9 mouse cellular contexts compared by ENCODE assay signal in the genomic region with DNA sequence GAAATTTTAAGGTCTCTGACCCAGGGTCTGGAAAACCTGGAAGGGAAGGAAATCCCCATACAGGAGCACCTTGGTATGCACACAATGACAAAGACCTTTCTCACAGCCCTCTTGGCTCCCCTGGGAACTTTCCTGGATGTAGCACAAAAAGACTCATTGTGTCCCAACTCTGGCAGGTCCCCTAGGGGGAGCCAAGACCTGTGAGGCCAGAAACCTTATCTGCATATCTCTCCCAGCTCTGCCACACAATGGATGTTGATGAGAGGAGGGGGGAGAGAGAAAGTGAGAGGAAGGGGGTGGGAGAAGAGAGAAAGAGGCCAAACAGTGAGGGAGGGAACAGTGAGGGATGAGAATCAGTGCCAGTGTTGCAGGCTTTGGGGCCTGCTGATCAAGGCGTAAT. TPM values are rescaled to one million over a fixed set of nuclear protein-coding genes. Genes with fewer than 3 reads are reported as not detected.
DNase-seq lines count a peak whose midpoint lies in the region; ATAC-seq and TF ChIP-seq lines count a peak whose summit lies in the region.
"Had no signal": no experiment of that assay in that cellular context is flagged by ENCODE, and none has a peak within 500 bp of the region (broad histone marks: within the 10 kb centered on the region; RNA-seq: fewer than 3 reads in every experiment).

No protein-coding gene starts in this region.

- no peak overlapping the region for H3K27ac ChIP-seq in intestine, postnatal 0 days (ENCODE audit: low read depth, low read length)
- H3K27ac ChIP-seq in intestine, embryonic 16.5 days (ENCODE audit: low read length), result no peak overlapping the region
- no peak overlapping the region for H3K27ac ChIP-seq in embryonic facial prominence, embryonic 11.5 days (replicated peaks; ENCODE audit: low read depth, low read length)
- no peak overlapping the region for H3K27ac ChIP-seq in hindbrain, embryonic 15.5 days (replicated peaks)
- no peak overlapping the region for H3K27ac ChIP-seq in midbrain, embryonic 11.5 days (ENCODE audit: low read depth, low read length)
- H3K27ac ChIP-seq in thymus, adult 2 months (ENCODE audit: control insufficient read depth, insufficient read depth, low read length), result no peak overlapping the region
- H3K27ac ChIP-seq: limb, embryonic 13.5 days had no signal

- H3K4me1 ChIP-seq in intestine, postnatal 0 days (replicated peaks; ENCODE audit: control insufficient read depth, insufficient read depth, low read length), result no peaks in the 10 kb centered on the region
- no peaks in the 10 kb centered on the region for H3K4me1 ChIP-seq in intestine, embryonic 16.5 days (ENCODE audit: control insufficient read depth, insufficient read depth, low read length)
- H3K4me1 ChIP-seq in embryonic facial prominence, embryonic 11.5 days (ENCODE audit: control insufficient read depth, insufficient read depth, low read length), result no peaks in the 10 kb centered on the region
- peaks cover 9% of the 10 kb centered on the region; the same call in 1 of the 2 replicates for H3K4me1 ChIP-seq in hindbrain, embryonic 15.5 days (replicated peaks)
- H3K4me1 ChIP-seq in midbrain, embryonic 11.5 days (ENCODE audit: control insufficient read depth, insufficient read depth, low read length), result peaks cover 12% of the 10 kb centered on the region
- H3K4me1 ChIP-seq in thymus, adult 2 months (replicated peaks; ENCODE audit: control insufficient read depth, insufficient read depth, low read length), result no peaks in the 10 kb centered on the region
- H3K4me1 ChIP-seq: limb, embryonic 13.5 days had no signal

- H3K9ac ChIP-seq in intestine, postnatal 0 days (ENCODE audit: low read depth, low read length), result no peak overlapping the region
- H3K9ac ChIP-seq in intestine, embryonic 16.5 days (ENCODE audit: low read depth, low read length), result no peak overlapping the region
- no peak overlapping the region for H3K9ac ChIP-seq in embryonic facial prominence, embryonic 11.5 days (replicated peaks; ENCODE audit: low read length)
- no peak overlapping the region for H3K9ac ChIP-seq in hindbrain, embryonic 15.5 days
- no peak overlapping the region for H3K9ac ChIP-seq in midbrain, embryonic 11.5 days (ENCODE audit: low read length)
- H3K9ac ChIP-seq: limb, embryonic 13.5 days had no signal

- no peaks in the 10 kb centered on the region for H3K9me3 ChIP-seq in intestine, postnatal 0 days (ENCODE audit: control insufficient read depth)
- H3K9me3 ChIP-seq in intestine, embryonic 16.5 days (ENCODE audit: control insufficient read depth, low read length), result no peaks in the 10 kb centered on the region
- no peaks in the 10 kb centered on the region for H3K9me3 ChIP-seq in embryonic facial prominence, embryonic 11.5 days (replicated peaks; ENCODE audit: control insufficient read depth, low read length)
- no peaks in the 10 kb centered on the region for H3K9me3 ChIP-seq in hindbrain, embryonic 15.5 days
- H3K9me3 ChIP-seq in midbrain, embryonic 11.5 days (ENCODE audit: control insufficient read depth, low read length), result no peaks in the 10 kb centered on the region
- H3K9me3 ChIP-seq: limb, embryonic 13.5 days had no signal

- WGBS in intestine, postnatal 0 days, result 56% methylated on average over 1 of the region's 1 CpGs
- WGBS in intestine, embryonic 16.5 days, result 70% methylated on average over 1 of the region's 1 CpGs
- WGBS in embryonic facial prominence, embryonic 11.5 days, result 29% methylated on average over 1 of the region's 1 CpGs
- WGBS in hindbrain, embryonic 15.5 days, result 20% methylated on average over 1 of the region's 1 CpGs
- 26% methylated on average over 1 of the region's 1 CpGs for WGBS in midbrain, embryonic 11.5 days
- 95% methylated on average over 1 of the region's 1 CpGs for WGBS in thymus, adult 2 months

- no peaks in the 10 kb centered on the region for H3K36me3 ChIP-seq in intestine, postnatal 0 days (ENCODE audit: control insufficient read depth, insufficient read depth)
- H3K36me3 ChIP-seq in intestine, embryonic 16.5 days (ENCODE audit: control insufficient read depth, insufficient read depth, low read length), result no peaks in the 10 kb centered on the region
- no peaks in the 10 kb centered on the region for H3K36me3 ChIP-seq in embryonic facial prominence, embryonic 11.5 days (replicated peaks; ENCODE audit: control insufficient read depth, insufficient read depth, low read depth, low read length)
- no peaks in the 10 kb centered on the region for H3K36me3 ChIP-seq in hindbrain, embryonic 15.5 days
- H3K36me3 ChIP-seq in midbrain, embryonic 11.5 days (ENCODE audit: control insufficient read depth, insufficient read depth, low read length), result no peaks in the 10 kb centered on the region
- H3K36me3 ChIP-seq in thymus, adult 2 months (ENCODE audit: control insufficient read depth, insufficient read depth, low read length), result no peaks in the 10 kb centered on the region
- H3K36me3 ChIP-seq: limb, embryonic 13.5 days had no signal

- H3K4me2 ChIP-seq in intestine, postnatal 0 days (replicated peaks; ENCODE audit: low read depth), result no peak overlapping the region
- H3K4me2 ChIP-seq in intestine, embryonic 16.5 days (ENCODE audit: low read depth, low read length), result no peak overlapping the region
- H3K4me2 ChIP-seq in embryonic facial prominence, embryonic 11.5 days (ENCODE audit: low read depth, low read length), result no peak overlapping the region
- H3K4me2 ChIP-seq in hindbrain, embryonic 15.5 days, result no peak overlapping the region
- no peak overlapping the region for H3K4me2 ChIP-seq in midbrain, embryonic 11.5 days
- H3K4me2 ChIP-seq: limb, embryonic 13.5 days had no signal

- H3K27me3 ChIP-seq in intestine, postnatal 0 days (replicated peaks; ENCODE audit: control insufficient read depth, insufficient read depth, low read length), result no peaks in the 10 kb centered on the region
- H3K27me3 ChIP-seq in intestine, embryonic 16.5 days (replicated peaks; ENCODE audit: control insufficient read depth, insufficient read depth, low read length), result no peaks in the 10 kb centered on the region
- no peaks in the 10 kb centered on the region for H3K27me3 ChIP-seq in embryonic facial prominence, embryonic 11.5 days (ENCODE audit: control insufficient read depth, insufficient read depth, low read length)
- H3K27me3 ChIP-seq in hindbrain, embryonic 15.5 days, result no peaks in the 10 kb centered on the region
- H3K27me3 ChIP-seq in midbrain, embryonic 11.5 days (ENCODE audit: control insufficient read depth, insufficient read depth, low read length), result no peaks in the 10 kb centered on the region
- H3K27me3 ChIP-seq in thymus, adult 2 months (ENCODE audit: control insufficient read depth, insufficient read depth, low read length), result no peaks in the 10 kb centered on the region
- H3K27me3 ChIP-seq: limb, embryonic 13.5 days had no signal

- H3K4me3 ChIP-seq in intestine, postnatal 0 days (ENCODE audit: low read depth, low read length), result no peak overlapping the region
- no peak overlapping the region for H3K4me3 ChIP-seq in intestine, embryonic 16.5 days (ENCODE audit: low read length)
- H3K4me3 ChIP-seq in embryonic facial prominence, embryonic 11.5 days (ENCODE audit: low read depth, low read length), result no peak overlapping the region
- no peak overlapping the region for H3K4me3 ChIP-seq in hindbrain, embryonic 15.5 days
- no peak overlapping the region for H3K4me3 ChIP-seq in midbrain, embryonic 11.5 days (ENCODE audit: low read depth, low read length)
- H3K4me3 ChIP-seq in thymus, adult 2 months (ENCODE audit: control insufficient read depth, insufficient read depth, low read length), result no peak overlapping the region
- H3K4me3 ChIP-seq: limb, embryonic 13.5 days had no signal

- peak; percentile 32 for DNase-seq in embryonic facial prominence, embryonic 11.5 days (ENCODE audit: low spot score)
- DNase-seq in midbrain, embryonic 11.5 days (ENCODE audit: low spot score, missing footprints), result no peak
- DNase-seq in frontal cortex, adult 2 months (ENCODE audit: extremely low spot score in 1 of 2, low spot score in 1 of 2), result no peak
- DNase-seq in spleen, adult 12 weeks (ENCODE audit: low spot score), result no peak
- no peak for DNase-seq in thymus, adult 2 months

- peak; percentile 34 for TF ChIP-seq CTCF in intestine, postnatal 0 days (IDR thresholded peaks at IDR 0.05; ENCODE audit: low read depth)
- TF ChIP-seq CTCF in thymus, adult 2 months (IDR thresholded peaks at IDR 0.05; ENCODE audit: borderline replicate concordance, control insufficient read depth, extremely low read depth, insufficient read depth, low read length, poor library complexity), result no peak

- ATAC-seq in intestine, postnatal 0 days, result no peak
- no peak for ATAC-seq in intestine, embryonic 16.5 days
- no peak; the same call in 1 of the 2 replicates for ATAC-seq in embryonic facial prominence, embryonic 11.5 days (replicated peaks; ENCODE audit: insufficient number of reproducible peaks, low FRiP score, low TSS enrichment, low read depth)
- ATAC-seq in hindbrain, embryonic 15.5 days (ENCODE audit: low FRiP score, low read depth), result 0 out of 2 replicates have a peak, but pooled peaks have one; percentile 23
- ATAC-seq in midbrain, embryonic 11.5 days (ENCODE audit: low FRiP score), result peak; percentile 77

- TF ChIP-seq POLR2A in thymus, adult 2 months (IDR thresholded peaks at IDR 0.05; ENCODE audit: control insufficient read depth, extremely low read depth, insufficient read depth, low read length, poor library complexity), result no peak

RNA-seq across cellular contexts. Expression of a gene that starts 18.9 kb away (rescaled TPM):
- 3.7 and 6.9 TPM in 2 replicates for polyA plus RNA-seq in intestine, postnatal 0 days (2015; fragmentation: Nextera tagmentation; extraction: Ambion mirVana)
- polyA plus RNA-seq in intestine, embryonic 16.5 days (2015; fragmentation: Nextera tagmentation; extraction: Ambion mirVana), result 14.3 and 14.7 TPM in 2 replicates
- polyA plus RNA-seq in embryonic facial prominence, embryonic 11.5 days (2014; fragmentation: Nextera tagmentation; extraction: Ambion mirVana), result 28.7 TPM in 2 replicates
- polyA plus RNA-seq in hindbrain, embryonic 15.5 days (2015; fragmentation: Nextera tagmentation; extraction: Ambion mirVana), result 46.8 and 48.1 TPM in 2 replicates
- polyA plus RNA-seq in midbrain, embryonic 11.5 days (2014; fragmentation: Nextera tagmentation; extraction: Ambion mirVana), result 30.1 and 33.7 TPM in 2 replicates
- polyA plus RNA-seq in frontal cortex, adult 2 months (2012; rRNA removed), result 28.2 and 37.9 TPM in 2 replicates
- 12.3 and 13.2 TPM in 2 replicates for polyA plus RNA-seq in thymus, adult 2 months (2012; rRNA removed)

Comparison
In these comparisons a context has a peak if more than half of its experiments do, and no peak if none do; other contexts are left out.
1. ATAC-seq: peak in hindbrain, embryonic 15.5 days (single experiment) and midbrain, embryonic 11.5 days (single experiment); none in intestine, postnatal 0 days (single experiment), intestine, embryonic 16.5 days (single experiment) and embryonic facial prominence, embryonic 11.5 days (single experiment).